Mouse (Mus musculus) CH12.LX (cell line): ENCODE data around the gene Rtn4ip1. TPM values are rescaled to one million over a fixed set of nuclear protein-coding genes. Genes with fewer than 3 reads are reported as not detected.

ENCODE experiments used
- DNase-seq: peaks from one replicate; pipeline ENCODE4 v3.0.0-alpha.2; 2013; ENCODE audit errors: extremely low read depth
- H3K27ac ChIP-seq: 2 replicates; pipeline ENCODE4 v1.5.1; 2012; ENCODE audit warnings: low read depth, mild to moderate bottlenecking, control low read depth, moderate library complexity; ENCODE audit not compliant: insufficient read depth
- H3K27me3 ChIP-seq: replicated peaks from 2 replicates; pipeline ENCODE3; 2012; ENCODE audit warnings: inconsistent platforms
- H3K36me3 ChIP-seq, 2 experiments: replicated peaks in 1 of 2; 2 replicates each; pipeline versions ENCODE3 to v1.6.1; 2012; ENCODE audit warnings: inconsistent platforms in 1 of 2, low read length in 1 of 2, mild to moderate bottlenecking in 1 of 2, mixed read lengths in 1 of 2, moderate library complexity in 1 of 2; ENCODE audit not compliant: control insufficient read depth in 1 of 2, insufficient read depth in 1 of 2
- H3K4me1 ChIP-seq, 2 experiments: 2 replicates each; pipeline ENCODE4 v1.6.1; 2012; ENCODE audit warnings: inconsistent platforms in 1 of 2, moderate library complexity in 1 of 2; ENCODE audit not compliant: insufficient read depth in 2 of 2, control insufficient read depth in 1 of 2
- H3K4me2 ChIP-seq: 2 replicates; pipeline ENCODE4 v1.6.1; 2012; ENCODE audit warnings: low read depth, mild to moderate bottlenecking, control low read depth; ENCODE audit not compliant: poor library complexity, insufficient read depth, severe bottlenecking
- H3K4me3 ChIP-seq, 3 experiments: fragments of 150-350 bp in 1 of 3; sonication (generic) in 1 of 3; replicated peaks in 1 of 3; 2 replicates each; pipeline versions ENCODE3 to v1.5.1; 2011 to 2012; ENCODE audit warnings: low read depth in 2 of 3, low read length in 2 of 3, mild to moderate bottlenecking in 2 of 3, moderate library complexity in 2 of 3, control low read depth in 1 of 3, improper control_type of control experiment in 1 of 3, inconsistent platforms in 1 of 3, mixed read lengths in 1 of 3; ENCODE audit not compliant: poor library complexity in 1 of 3
- H3K79me2 ChIP-seq: replicated peaks from 2 replicates; pipeline ENCODE4 v1.6.1; 2012; ENCODE audit warnings: mild to moderate bottlenecking, moderate library complexity; ENCODE audit not compliant: control insufficient read depth, poor library complexity, insufficient read depth, severe bottlenecking; ENCODE audit errors: extremely low read depth
- H3K9ac ChIP-seq: 2 replicates; pipeline ENCODE4 v1.6.1; 2012; ENCODE audit warnings: low read depth, mild to moderate bottlenecking, control low read depth, moderate library complexity; ENCODE audit not compliant: insufficient read depth
- H3K9me3 ChIP-seq: replicated peaks from 2 replicates; pipeline ENCODE3; 2012; ENCODE audit warnings: low read length, inconsistent platforms, mixed read lengths
- E2F4 ChIP-seq: IDR thresholded peaks from 2 replicates; pipeline ENCODE4 v1.6.1; 2011; ENCODE audit warnings: low read depth, low read length, improper control_type of control experiment; ENCODE audit not compliant: insufficient replicate concordance
- ELF1 ChIP-seq: IDR thresholded peaks from 2 replicates; pipeline ENCODE4 v1.6.1; 2014; ENCODE audit warnings: low read depth, mild to moderate bottlenecking, inconsistent platforms, low read length, improper control_type of control experiment
- ETS1 ChIP-seq: conservative IDR thresholded peaks from 2 replicates; pipeline ENCODE4 v1.6.1; 2012; ENCODE audit warnings: low read depth, mild to moderate bottlenecking, inconsistent platforms, low read length, improper control_type of control experiment, moderate library complexity
- IRF4 ChIP-seq: IDR thresholded peaks from 2 replicates; pipeline ENCODE4 v1.6.1; 2014; ENCODE audit warnings: low read depth, mild to moderate bottlenecking, inconsistent platforms, low read length, improper control_type of control experiment
- MYC ChIP-seq: IDR thresholded peaks from 2 replicates; pipeline ENCODE4 v1.6.1; 2011; ENCODE audit warnings: low read depth, mild to moderate bottlenecking, improper control_type of control experiment, low read length
- NRF1 ChIP-seq: IDR thresholded peaks from 2 replicates; pipeline ENCODE4 v1.6.1; 2014; ENCODE audit warnings: low read depth, mild to moderate bottlenecking, inconsistent platforms, low read length, improper control_type of control experiment, moderate library complexity
- PAX5 ChIP-seq: IDR thresholded peaks from 2 replicates; pipeline ENCODE4 v1.6.1; 2012; ENCODE audit warnings: low read length, inconsistent platforms, mixed read lengths
- POLR2A ChIP-seq: IDR thresholded peaks from 2 replicates; pipeline ENCODE4 v1.6.1; 2011; ENCODE audit warnings: low read depth, mild to moderate bottlenecking, improper control_type of control experiment, low read length
- RAD21 ChIP-seq: IDR thresholded peaks from 2 replicates; pipeline ENCODE4 v1.6.1; 2011; ENCODE audit warnings: low read depth, mild to moderate bottlenecking, low read length, improper control_type of control experiment, moderate library complexity
- RCOR1 ChIP-seq: conservative IDR thresholded peaks from 2 replicates; pipeline ENCODE4 v1.6.1; 2012; ENCODE audit warnings: low read depth, mild to moderate bottlenecking, inconsistent platforms, low read length, improper control_type of control experiment
- TCF12 ChIP-seq: IDR thresholded peaks from 2 replicates; pipeline ENCODE4 v1.6.1; 2014; ENCODE audit warnings: low read depth, mild to moderate bottlenecking, inconsistent platforms, low read length, improper control_type of control experiment
- USF2 ChIP-seq: conservative IDR thresholded peaks from 2 replicates; pipeline ENCODE4 v1.6.1; 2011; ENCODE audit warnings: low read depth, low read length, improper control_type of control experiment
- ZMIZ1 ChIP-seq: IDR thresholded peaks from 2 replicates; pipeline ENCODE4 v1.6.1; 2012; ENCODE audit warnings: low read depth, mild to moderate bottlenecking, inconsistent platforms, low read length, improper control_type of control experiment
- ZNF384 ChIP-seq: IDR thresholded peaks from 2 replicates; pipeline ENCODE4 v1.6.1; 2012; ENCODE audit warnings: low read depth, low read length, improper control_type of control experiment, inconsistent platforms
- dilution Hi-C: fragments of 300-500 bp; cut with MboI; formaldehyde crosslinking; loops from 2 replicates; pipeline ENCODE4 v1.14.3; 2020; ENCODE audit warnings: low sequenced_read_pairs; ENCODE audit not compliant: extremely low pct_unique_long_range_greater_than_20kb, extremely low pct_ligation_motif_present
- in situ Hi-C: fragments of 300-500 bp; cut with MboI; formaldehyde crosslinking; loops from 3 replicates; pipeline ENCODE4 v1.14.3; 2019; ENCODE audit warnings: low sequenced_read_pairs, low pct_ligation_motif_present, low pct_unique_long_range_greater_than_20kb, mixed read lengths
- polyA plus RNA-seq: library from polyadenylated mRNA; unstranded; fragments of >175 nt; gene quantifications from 2 replicates; pipeline ENCODE4 v1.2.1, GENCODE M21; 2012; ENCODE audit warnings: low read depth; ENCODE audit not compliant: insufficient read length
- total RNA-seq, 2 experiments: library from RNA; depleted of rRNA; stranded (reverse); fragments of 300-350 nt in 1 of 2; fragments of >200 nt in 1 of 2; gene quantifications; 2 replicates each; pipeline ENCODE4 v1.2.3; 2012 to 2014

Gene Rtn4ip1
- total and polyA plus RNA-seq, 3 experiments, result 11.5 to 68.3 (median 24.7) TPM

DNA sequence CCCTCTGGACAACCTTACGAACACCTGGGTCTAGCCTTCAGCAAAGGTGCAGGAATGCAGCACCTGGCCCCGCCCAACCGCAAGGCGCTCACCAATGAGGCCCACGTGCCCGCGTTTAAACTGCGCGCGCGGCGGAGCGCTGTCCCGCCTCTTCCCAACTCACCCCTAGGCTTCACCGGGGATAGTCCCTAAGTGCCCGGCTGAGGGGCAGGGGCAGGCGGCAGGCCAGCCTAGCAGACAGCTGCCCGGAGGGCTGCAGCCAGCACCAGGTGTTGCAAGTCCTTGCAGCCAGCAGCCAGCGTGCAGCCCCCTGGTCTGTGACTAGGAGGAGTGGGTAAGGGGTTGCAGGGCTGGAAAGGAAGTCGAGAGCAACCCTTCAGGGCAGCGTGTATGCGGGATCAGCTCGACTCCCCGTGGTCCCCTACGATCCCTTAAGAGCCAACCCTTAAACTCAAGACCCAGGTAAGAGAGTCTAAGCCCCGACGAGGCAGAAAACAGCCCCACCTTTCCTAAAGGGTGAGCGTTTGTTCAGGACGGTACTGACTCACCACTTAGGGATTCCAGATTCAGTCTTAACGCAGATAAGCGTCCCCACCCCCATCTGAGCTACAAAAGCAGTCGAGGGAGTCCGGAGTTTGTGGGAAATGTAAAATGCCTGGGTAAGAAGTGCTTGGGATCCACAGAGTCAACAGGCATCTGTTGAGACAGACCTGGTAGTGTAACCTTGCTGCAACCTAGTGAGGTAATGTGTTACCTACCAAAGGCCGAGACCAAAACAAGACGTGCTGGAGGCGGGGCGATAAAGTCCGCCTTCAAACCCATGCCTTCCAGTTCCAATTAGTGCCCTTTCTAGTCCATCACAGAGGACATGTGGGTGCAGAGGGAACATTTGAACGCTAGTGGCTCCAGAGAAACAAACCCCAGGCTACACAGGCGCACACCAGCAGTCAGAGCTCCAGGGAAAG, 104.4 kb downstream of the Rtn4ip1 start:
- H3K9me3 ChIP-seq, result no peaks in the 10 kb centered on the region
- H3K79me2 ChIP-seq, result no peaks in the 10 kb centered on the region
- TF ChIP-seq RCOR1 (no peak), ZNF384 (no peak), E2F4 (no peak), PAX5 (no peak), USF2 (no peak), ELF1 (no peak), RAD21 (no peak), ETS1 (no peak), MYC (no peak), NRF1 (no peak), POLR2A (no peak), ZMIZ1 (no peak), TCF12 (no peak), IRF4 (no peak)
- no peak overlapping the region for H3K27ac ChIP-seq
- no peaks in the 10 kb centered on the region for H3K36me3 ChIP-seq
- dilution Hi-C loops (no loop called here), in situ Hi-C loops (no loop called here)
- no peak overlapping the region for H3K4me2 ChIP-seq
- no peak overlapping the region for H3K9ac ChIP-seq
- H3K4me3 ChIP-seq, result no peak overlapping the region
- peaks cover 0 to 9% of the 10 kb centered on the region in 2 experiments; a peak in 2 of 4 replicates for H3K4me1 ChIP-seq
- H3K27me3 ChIP-seq, result no peaks in the 10 kb centered on the region
- no peak for DNase-seq

Other genes starting within 250 kb of the Rtn4ip1 start
- gene Qrsl1, start 62 bp upstream of the Rtn4ip1 start, total RNA-seq (2012; rRNA removed), result 41.8 and 44.0 TPM in 2 replicates
- gene Qrsl1, start 62 bp upstream of the Rtn4ip1 start, total RNA-seq (2014; rRNA removed), result 46.8 and 55.3 TPM in 2 replicates
- gene Qrsl1, start 62 bp upstream of the Rtn4ip1 start, polyA plus RNA-seq, result 47.1 and 49.5 TPM in 2 replicates
- gene Crybg1, start 247.0 kb downstream of the Rtn4ip1 start, total RNA-seq (2012; rRNA removed), result 5.0 and 6.6 TPM in 2 replicates
- gene Crybg1, start 247.0 kb downstream of the Rtn4ip1 start, total RNA-seq (2014; rRNA removed), result 3.8 and 3.9 TPM in 2 replicates
- 5.1 and 5.2 TPM in 2 replicates for gene Crybg1, start 247.0 kb downstream of the Rtn4ip1 start, polyA plus RNA-seq